Mouse (Mus musculus) heart, embryonic 11.5 days (tissue): ENCODE measurements around the gene Adprh. TPM values are rescaled to one million over a fixed set of nuclear protein-coding genes. Genes with fewer than 3 reads are reported as not detected.
A peak's percentile ranks its signal among the peaks of the same experiment; 100 is the strongest.

Experiments
- ATAC-seq: fragments of 200-750 bp; cut with Nextera tagmentation; replicated peaks from 2 replicates; pipeline ENCODE4 v1.8.0; 2017; ENCODE audit warnings: moderate library complexity; ENCODE audit not compliant: insufficient number of reproducible peaks, low FRiP score, low TSS enrichment
- H3K27ac ChIP-seq: fragments of 300-500 bp; sonication (generic); 2 replicates; pipeline ENCODE4 v1.5.1; 2014; ENCODE audit warnings: mild to moderate bottlenecking, low read depth, low read length
- H3K27me3 ChIP-seq: fragments of 300-500 bp; sonication (generic); 2 replicates; pipeline ENCODE4 v1.6.1; 2014; ENCODE audit warnings: mild to moderate bottlenecking, low read length, mixed read lengths; ENCODE audit not compliant: control insufficient read depth, insufficient read depth
- H3K36me3 ChIP-seq: fragments of 300-500 bp; sonication (generic); 2 replicates; pipeline ENCODE4 v1.6.1; 2014; ENCODE audit warnings: mild to moderate bottlenecking, low read length, moderate library complexity, mixed read lengths; ENCODE audit not compliant: control insufficient read depth, insufficient read depth
- H3K4me1 ChIP-seq: fragments of 300-500 bp; sonication (generic); 2 replicates; pipeline ENCODE4 v1.6.1; 2014; ENCODE audit warnings: low read length; ENCODE audit not compliant: control insufficient read depth, insufficient read depth
- H3K4me2 ChIP-seq: fragments of 300-500 bp; sonication (generic); 2 replicates; pipeline ENCODE4 v1.6.1; 2014; ENCODE audit warnings: mild to moderate bottlenecking, moderate library complexity
- H3K4me3 ChIP-seq: fragments of 300-500 bp; sonication (generic); 2 replicates; pipeline ENCODE4 v1.5.1; 2014; ENCODE audit warnings: low read depth, low read length
- H3K9ac ChIP-seq: fragments of 300-500 bp; sonication (generic); 2 replicates; pipeline ENCODE4 v1.6.1; 2014; ENCODE audit warnings: mild to moderate bottlenecking, low read depth, low read length, moderate library complexity
- H3K9me3 ChIP-seq: fragments of 300-500 bp; sonication (generic); replicated peaks from 2 replicates; pipeline ENCODE4 v1.6.1; 2016; ENCODE audit warnings: low read length; ENCODE audit not compliant: control insufficient read depth
- WGBS: fragments of 180-500 bp; shearing (Covaris S2); extraction: QIAGEN DNeasy Blood & Tissue Kit; methylation state at CpG from one replicate; pipeline ENCODE4 v1.1.7; 2014; ENCODE audit not compliant: insufficient replicate concordance; 5-methylcytosine and 5-hydroxymethylcytosine counted together
- polyA plus RNA-seq: library from polyadenylated mRNA; unstranded; fragments of >200 nt; fragmentation: Nextera tagmentation; extraction: Ambion mirVana; gene quantifications from 2 replicates; pipeline ENCODE4 v1.2.1, GENCODE M21; 2014

The Adprh gene
- polyA plus RNA-seq, 1 experiment from 2014 or later: 101 TPM

DNA sequence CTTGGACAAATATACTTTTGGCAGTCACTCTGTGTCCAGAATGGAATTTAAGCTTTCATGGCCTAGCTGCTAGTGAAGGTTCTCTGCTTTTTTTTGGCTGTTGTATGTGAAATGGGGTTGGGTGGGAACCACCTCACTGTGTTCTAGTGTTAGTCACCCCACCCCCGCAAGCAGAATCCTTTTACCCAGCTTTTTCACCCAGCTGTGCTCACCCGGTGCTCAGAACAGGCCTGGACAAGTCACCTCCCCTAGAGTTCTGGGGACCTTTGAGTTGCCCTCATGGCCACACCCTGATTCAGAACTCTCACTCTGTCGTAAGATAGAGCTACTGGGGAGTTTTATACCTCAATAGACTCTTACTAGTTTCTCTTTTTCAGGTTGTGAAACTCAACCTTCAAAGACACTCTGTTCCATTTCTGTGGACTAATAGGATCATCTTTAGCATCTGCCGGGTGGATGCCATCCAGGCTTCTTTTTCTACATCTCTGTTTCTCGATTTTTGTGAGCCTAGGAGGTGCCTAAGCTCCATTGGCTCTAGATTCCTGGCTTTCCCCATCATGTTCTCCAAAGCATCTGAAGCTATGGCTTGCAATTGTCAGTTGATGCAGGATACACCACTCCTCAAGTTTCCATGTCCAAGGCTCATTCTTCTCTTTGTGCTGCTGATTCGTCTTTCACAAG is 6.2 kb upstream of the Adprh start:
- no peaks in the 10 kb centered on the region for H3K4me1 ChIP-seq
- WGBS: 61% methylated on average over 6 of the region's 6 CpGs
- H3K27me3 ChIP-seq: no peaks in the 10 kb centered on the region
- H3K4me3 ChIP-seq: no peak overlapping the region
- no peaks in the 10 kb centered on the region for H3K9me3 ChIP-seq
- H3K4me2 ChIP-seq: no peak overlapping the region
- no peak overlapping the region for H3K9ac ChIP-seq
- ATAC-seq: no peak
- H3K27ac ChIP-seq: no peak overlapping the region
- H3K36me3 ChIP-seq: no peaks in the 10 kb centered on the region

DNA sequence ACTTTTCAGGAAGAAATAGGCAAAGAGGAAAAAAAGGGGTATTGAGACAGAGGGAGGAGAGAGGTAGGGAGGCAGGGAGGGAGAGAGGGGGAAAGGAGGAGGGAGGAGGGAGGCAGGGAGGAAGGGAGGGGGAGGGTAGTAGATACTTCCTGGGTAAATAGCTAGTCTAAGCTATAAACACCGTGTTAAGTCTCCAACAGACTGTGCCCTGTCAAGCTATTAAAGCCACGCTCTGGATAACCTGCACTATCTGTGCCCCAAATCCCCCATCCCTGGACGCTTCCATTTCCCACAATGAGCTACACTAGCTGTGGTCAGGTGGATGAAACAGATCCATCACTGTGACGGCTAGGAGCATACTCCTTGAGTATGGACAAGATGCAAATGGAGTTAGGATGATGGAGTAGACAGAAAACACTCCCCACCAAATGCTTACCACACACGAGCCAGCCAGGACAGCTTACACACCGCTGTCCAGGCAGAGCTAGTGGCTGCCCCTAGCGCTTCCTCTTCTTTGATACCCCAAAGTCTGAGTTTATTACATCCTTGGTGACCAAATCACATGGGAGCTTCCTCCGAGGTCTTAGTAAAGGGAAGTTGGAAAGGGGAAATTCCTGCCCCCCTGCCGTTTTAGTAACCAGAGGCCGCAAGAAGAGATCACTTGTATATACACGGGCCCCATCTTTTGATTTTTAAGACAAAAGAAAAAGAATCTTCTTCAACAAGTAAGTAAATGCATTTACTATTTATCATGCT is 4.5 kb upstream of the Adprh start:
- Histone ChIP-seq H3K4me3 (no peak overlapping the region), H3K4me2 (no peak overlapping the region), H3K9ac (no peak overlapping the region), H3K9me3 (no peaks in the 10 kb centered on the region), H3K36me3 (no peaks in the 10 kb centered on the region), H3K27me3 (no peaks in the 10 kb centered on the region), H3K4me1 (no peaks in the 10 kb centered on the region), H3K27ac (no peak overlapping the region)
- ATAC-seq: no peak
- WGBS: 56% methylated on average over 11 of the region's 11 CpGs

- Histone ChIP-seq H3K9me3 (no peaks in the 10 kb centered on the region), H3K4me3 (no peak within 1 kb of the TSS), H3K9ac (no peak within 1 kb of the TSS), H3K27me3 (no peaks in the 10 kb centered on the region), H3K36me3 (no peaks in the 10 kb centered on the region), H3K4me2 (no peak within 1 kb of the TSS), H3K27ac (no peak within 1 kb of the TSS), H3K4me1 (no peaks in the 10 kb centered on the region)
- no peak for ATAC-seq
- 69% methylated on average over 15 of the region's 17 CpGs for WGBS
Observed at GRCm38 (mm10) chr16:38455511-38456418, 3.3 kb upstream of the Adprh start, which contains the start of gene Cd80. Gene Cd80 (plus strand): TSS chr16:38455561.

- WGBS: 69% methylated on average over 11 of the region's 11 CpGs
- no peak for ATAC-seq
- Histone ChIP-seq H3K9ac (no peak overlapping the region), H3K4me2 (no peak overlapping the region), H3K4me3 (no peak overlapping the region), H3K27ac (no peak overlapping the region), H3K27me3 (no peaks in the 10 kb centered on the region), H3K4me1 (no peaks in the 10 kb centered on the region), H3K9me3 (no peaks in the 10 kb centered on the region), H3K36me3 (peaks cover 2% of the 10 kb centered on the region; the same call in 1 of the 2 replicates)
Observed at GRCm38 (mm10) chr16:38454533-38455254, 2.2 kb upstream of the Adprh start.

DNA sequence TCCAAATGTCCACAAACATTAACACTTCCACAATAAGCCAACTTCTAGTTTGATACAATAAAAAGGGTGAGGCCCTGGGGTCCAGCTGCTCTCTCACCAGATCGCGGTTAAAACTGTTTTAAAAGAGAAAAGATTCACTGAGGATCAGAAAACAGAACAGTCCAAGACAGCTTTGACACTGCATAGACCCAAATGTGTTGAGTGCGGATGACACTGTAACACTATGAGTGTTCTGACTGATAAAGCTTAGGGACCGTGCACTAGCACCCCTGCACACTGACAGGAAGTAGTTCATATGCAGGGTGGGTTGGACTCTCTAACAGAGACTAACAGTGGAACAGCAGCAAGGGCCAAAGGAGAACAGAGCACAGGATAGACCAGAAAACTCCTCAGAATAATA is 1.4 kb upstream of the Adprh start:
- no peak for ATAC-seq
- WGBS: 71% methylated on average over 4 of the region's 4 CpGs
- peaks cover 3% of the 10 kb centered on the region; the same call in 1 of the 2 replicates for H3K36me3 ChIP-seq
- H3K27ac ChIP-seq: no peak overlapping the region
- no peak overlapping the region for H3K4me2 ChIP-seq
- no peak overlapping the region for H3K9ac ChIP-seq
- H3K4me3 ChIP-seq: no peak overlapping the region
- H3K27me3 ChIP-seq: no peaks in the 10 kb centered on the region
- H3K4me1 ChIP-seq: no peaks in the 10 kb centered on the region
- H3K9me3 ChIP-seq: no peaks in the 10 kb centered on the region

DNA sequence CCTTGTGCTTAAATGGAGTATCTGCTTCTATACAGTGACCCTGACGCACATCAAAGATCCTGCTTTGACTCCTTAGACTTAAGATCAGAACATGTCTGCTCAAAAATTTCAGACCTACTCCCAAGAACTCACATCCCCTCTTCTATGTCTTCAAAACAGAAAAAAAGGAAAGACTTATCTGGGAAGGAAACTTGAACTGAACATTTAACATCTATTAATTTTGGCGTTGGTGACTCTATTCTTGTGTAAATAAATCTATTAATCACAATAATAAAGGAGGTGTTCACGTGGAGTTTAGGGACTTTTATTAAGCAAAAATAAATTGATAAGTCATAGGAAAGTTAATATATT is 675 bp upstream of the Adprh start:
- 33% methylated on average over 3 of the region's 3 CpGs for WGBS
- peak overlapping the region; percentile 59 for H3K4me3 ChIP-seq
- H3K9me3 ChIP-seq: no peaks in the 10 kb centered on the region
- H3K4me2 ChIP-seq: peak overlapping the region; percentile 91
- H3K27me3 ChIP-seq: no peaks in the 10 kb centered on the region
- H3K4me1 ChIP-seq: no peaks in the 10 kb centered on the region
- H3K9ac ChIP-seq: peak overlapping the region; percentile 96
- peaks cover 4% of the 10 kb centered on the region; the same call in 1 of the 2 replicates for H3K36me3 ChIP-seq
- ATAC-seq: no peak
- H3K27ac ChIP-seq: peak overlapping the region; percentile 93

- Histone ChIP-seq H3K4me3 (peak overlapping the region; percentile 59), H3K27me3 (no peaks in the 10 kb centered on the region), H3K36me3 (peaks cover 15% of the 10 kb centered on the region), H3K9me3 (no peaks in the 10 kb centered on the region), H3K27ac (peak overlapping the region; percentile 93), H3K4me1 (no peaks in the 10 kb centered on the region), H3K9ac (peak overlapping the region; percentile 96), H3K4me2 (peak overlapping the region; percentile 91)
- ATAC-seq: no peak
- 43% methylated on average over 12 of the region's 12 CpGs for WGBS
Observed at GRCm38 (mm10) chr16:38451421-38452205, 890 bp downstream of the Adprh start.
